Mouse (Mus musculus): ENCODE data around the gene Uba7. TPM values are rescaled to one million over a fixed set of nuclear protein-coding genes. Genes with fewer than 3 reads are reported as not detected.

The Uba7 gene
- total RNA-seq, 2 experiments from 2014 or later, result 3.1 to 4.6 TPM

DNA sequence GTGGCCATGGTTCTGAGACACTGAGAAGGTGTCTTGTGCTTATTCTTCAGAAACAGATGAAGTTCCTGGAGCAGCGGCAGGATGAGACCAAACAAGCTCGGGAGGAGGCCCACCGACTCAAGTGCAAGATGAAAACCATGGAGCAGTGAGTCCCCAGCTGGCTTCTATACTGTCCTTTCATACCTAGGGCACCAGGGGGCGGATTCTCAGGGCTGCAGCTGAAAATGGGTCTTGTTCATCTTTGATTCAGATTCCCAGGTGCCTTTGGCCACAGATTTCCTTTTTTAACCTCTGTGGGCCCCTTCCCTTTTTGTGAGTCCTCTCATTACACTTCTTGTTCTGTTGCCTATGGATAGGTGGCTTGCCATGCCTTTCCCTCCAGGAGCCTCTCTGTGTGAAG lies 14.4 kb upstream of the Uba7 start:
- intact Hi-C loops (cut with DNase I), result loop anchor here (1.0 to 5.0 kb wide), 3 partner anchors 25 to 106 kb away; partner anchors contain the start of gene Amigo3
- no peak for DNase-seq (ENCODE audit: low spot score in 2 of 2)

DNA sequence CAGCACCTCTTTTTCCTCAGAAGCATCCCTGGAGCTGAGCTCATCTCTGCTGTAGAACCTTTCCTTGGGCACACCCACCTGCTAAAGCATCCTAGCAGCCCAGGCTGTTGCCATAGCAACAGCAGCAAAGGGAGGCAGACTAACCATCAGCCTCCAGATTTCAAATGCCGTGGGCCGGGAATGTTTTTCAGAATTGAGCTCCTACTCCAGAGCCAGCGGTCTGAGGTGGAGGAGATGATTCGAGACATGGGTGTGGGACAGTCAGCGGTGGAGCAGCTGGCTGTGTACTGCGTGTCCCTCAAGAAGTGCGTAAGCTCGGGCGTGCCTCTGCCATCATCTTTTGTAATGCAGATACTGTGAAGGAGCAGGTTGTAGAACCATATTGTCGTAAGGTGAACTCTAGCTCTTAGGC lies 13.9 kb upstream of the Uba7 start:
- intact Hi-C loops (cut with DNase I), result loop anchor here (1.0 to 5.0 kb wide), 3 partner anchors 25 to 106 kb away; partner anchors contain the start of gene Amigo3
- peak; percentile 82 to 96 for DNase-seq (ENCODE audit: low spot score in 2 of 2)

DNA sequence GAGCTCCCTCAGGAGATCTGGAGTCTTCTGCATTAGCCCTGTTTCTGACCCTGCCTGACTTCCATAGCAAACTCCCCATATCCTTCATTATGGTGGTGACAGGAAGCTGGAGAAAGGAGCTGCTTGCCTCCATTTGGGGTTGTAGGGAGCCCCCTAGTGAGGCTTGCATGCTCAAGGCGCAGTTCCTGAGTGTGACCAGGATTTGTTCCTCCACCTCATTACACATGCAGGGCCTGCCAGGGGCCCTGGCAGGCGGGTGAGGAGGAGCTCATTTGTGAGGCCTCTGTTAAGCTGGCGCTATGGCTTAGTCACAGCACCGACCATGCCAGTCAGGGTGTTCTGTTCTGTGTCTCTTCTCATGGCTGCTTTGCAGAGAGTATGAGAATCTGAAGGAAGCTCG lies 13.4 kb upstream of the Uba7 start:
- intact Hi-C loops (cut with DNase I), result loop anchor here (1.0 to 5.0 kb wide), 4 partner anchors 26 to 105 kb away; partner anchors contain the start of gene Amigo3
- DNase-seq (ENCODE audit: low spot score in 2 of 2), result peak; percentile 67 to 88

DNA sequence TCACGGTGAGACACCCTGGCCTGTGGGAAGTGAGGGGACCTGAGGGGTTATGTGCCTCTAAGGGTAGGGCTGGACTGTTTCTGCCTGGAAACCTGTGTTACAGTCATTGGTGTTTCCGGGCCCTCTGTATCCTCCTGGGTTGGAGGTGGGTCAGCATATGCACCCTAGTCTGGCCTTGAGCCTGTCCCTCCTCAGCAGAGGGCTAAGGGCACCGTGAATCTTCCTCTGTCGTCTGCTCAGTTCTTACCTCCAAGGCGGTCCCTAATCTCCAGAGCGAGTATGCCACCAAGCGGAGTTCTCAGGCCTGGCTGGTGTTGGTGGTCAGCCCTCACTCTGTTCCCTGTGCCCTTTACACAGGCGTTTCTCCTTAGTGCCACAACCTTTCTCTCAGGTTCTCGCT lies 12.4 kb upstream of the Uba7 start:
- intact Hi-C loops (cut with DNase I), result loop anchor here (1.0 to 5.0 kb wide), 4 partner anchors 59 to 104 kb away; partner anchors contain the start of gene Amigo3
- DNase-seq (ENCODE audit: low spot score in 2 of 2), result no peak

DNA sequence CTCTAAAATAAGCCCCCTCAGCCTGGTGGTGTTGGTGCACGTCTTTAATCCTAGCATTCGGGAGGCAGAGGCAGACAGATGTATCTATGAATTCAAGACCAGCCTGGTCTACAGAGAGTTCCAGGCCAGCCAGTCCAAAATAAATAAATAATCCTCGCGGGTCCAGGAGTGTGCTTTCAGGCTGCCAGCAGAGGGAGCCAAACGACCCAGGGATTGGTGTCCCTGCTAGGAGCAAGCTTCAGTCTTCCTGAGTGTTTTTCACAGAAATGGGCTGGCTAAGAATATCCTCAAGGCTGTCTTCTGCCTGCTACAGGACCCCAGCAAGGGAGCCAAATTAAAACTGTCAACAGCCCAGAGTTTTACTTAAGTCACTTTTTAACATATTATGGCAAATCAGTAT lies 11.6 kb upstream of the Uba7 start:
- intact Hi-C loops (cut with DNase I), result loop anchor here (1.0 to 5.0 kb wide), 4 partner anchors 23 to 104 kb away; partner anchors contain the start of gene Amigo3
- peak; percentile 69 to 84 for DNase-seq (ENCODE audit: low spot score in 2 of 2)

DNA sequence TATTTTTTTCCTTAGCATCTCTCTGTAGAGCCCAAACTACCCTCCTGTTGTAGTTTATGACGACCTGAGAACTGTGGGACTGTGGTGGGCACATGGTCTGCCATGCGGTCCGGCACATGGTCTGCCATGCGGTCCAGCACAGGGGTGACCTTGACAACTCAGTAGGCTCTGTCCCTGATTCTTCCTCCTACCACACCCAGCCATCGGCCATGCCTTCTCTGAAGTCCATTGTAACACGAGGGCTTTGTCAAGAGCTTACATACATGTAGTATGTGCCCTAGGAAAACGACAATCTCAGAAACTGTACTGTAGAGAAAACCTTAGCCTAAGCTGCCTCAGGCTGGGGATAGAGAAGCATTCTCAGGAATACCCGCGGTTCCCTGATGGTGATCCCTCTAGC lies 10.6 kb upstream of the Uba7 start:
- no peak for DNase-seq (ENCODE audit: low spot score in 2 of 2)
- intact Hi-C loops (cut with DNase I), result loop anchor here (1.0 to 5.0 kb wide), 3 partner anchors 22 to 103 kb away; partner anchors contain the start of gene Amigo3

DNA sequence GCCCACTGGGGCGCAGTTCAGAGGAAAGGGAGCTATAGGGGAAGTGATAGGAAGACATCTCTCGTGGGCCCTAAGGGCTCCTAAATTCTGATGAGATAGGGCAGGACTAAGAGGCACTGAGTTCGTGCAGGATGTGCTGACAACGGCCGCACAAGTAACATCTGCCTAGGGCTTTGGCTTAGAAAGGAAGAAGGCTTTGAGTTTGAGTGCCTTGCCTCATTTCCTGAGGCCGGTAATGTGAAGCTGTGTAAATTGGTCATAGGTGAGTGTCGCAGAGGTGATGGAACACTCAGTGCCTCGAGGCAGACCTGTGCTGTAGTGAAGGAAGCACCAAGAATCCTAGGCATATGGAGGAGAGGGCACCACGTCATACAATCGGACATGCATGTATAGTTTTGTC lies 8.6 kb upstream of the Uba7 start:
- intact Hi-C loops (cut with DNase I), result no loop called here
- no peak for DNase-seq (ENCODE audit: low spot score in 2 of 2)

DNA sequence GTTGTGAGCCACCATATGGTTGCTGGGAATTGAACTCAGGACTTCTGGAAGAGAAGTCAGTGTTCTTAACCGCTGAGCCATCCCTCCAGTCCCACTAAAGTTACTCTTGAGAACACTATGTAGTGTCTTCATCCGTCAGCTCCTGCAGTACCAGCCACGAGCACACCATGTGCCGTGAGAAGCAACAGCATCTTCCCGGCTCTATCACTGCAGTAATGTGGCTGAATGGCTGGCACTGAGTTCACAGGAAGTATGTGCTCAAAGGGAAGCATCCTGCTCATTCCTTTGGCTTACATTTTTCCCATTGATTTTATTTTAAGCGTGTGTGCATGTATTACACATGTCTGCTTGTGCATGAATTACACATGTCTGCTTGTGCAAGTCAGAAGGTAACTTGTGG lies 7.9 kb upstream of the Uba7 start:
- intact Hi-C loops (cut with DNase I), result no loop called here
- no peak for DNase-seq (ENCODE audit: low spot score in 2 of 2)

DNA sequence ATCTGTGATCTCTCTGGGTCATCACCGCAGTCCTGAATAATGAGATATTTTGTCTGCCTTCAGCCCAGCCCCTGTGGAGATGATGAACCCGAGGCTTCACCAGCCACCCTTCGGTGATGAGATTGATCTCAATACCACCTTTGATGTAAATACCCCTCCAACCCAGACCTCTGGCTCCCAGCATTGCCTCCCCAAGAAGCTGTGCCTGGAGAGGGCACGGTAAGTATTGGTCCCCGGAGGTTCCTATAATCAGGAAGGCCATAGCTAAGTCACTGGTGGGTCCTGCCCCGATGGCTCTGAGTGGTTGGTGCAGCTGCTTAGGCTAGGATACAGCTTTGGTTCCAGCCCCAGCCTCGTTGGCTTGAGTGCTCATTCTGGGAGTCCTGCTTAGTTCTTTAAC lies 6.8 kb upstream of the Uba7 start:
- intact Hi-C loops (cut with DNase I), result no loop called here
- no peak for DNase-seq (ENCODE audit: low spot score in 2 of 2)

DNA sequence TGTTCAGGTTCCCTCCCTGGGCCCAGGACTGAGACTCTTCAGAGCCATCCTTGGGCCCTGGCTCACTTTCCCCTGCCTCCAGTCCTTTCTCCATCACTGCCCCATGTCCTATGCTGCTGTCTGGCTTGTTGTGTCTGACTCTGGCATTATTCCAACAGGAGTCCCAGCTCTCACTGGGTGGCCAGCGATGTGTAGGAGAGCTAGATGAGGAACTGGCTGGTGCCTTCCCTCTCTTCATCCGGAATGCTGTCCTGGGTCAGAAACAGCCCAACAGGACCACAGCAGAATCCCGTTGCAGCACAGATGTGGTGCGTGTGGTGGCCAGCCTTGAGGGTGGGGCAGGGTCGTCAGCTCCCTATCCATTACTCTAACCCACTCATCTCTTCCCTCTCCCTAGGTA lies 5.0 kb upstream of the Uba7 start:
- DNase-seq (ENCODE audit: low spot score in 2 of 2), result no peak

DNA sequence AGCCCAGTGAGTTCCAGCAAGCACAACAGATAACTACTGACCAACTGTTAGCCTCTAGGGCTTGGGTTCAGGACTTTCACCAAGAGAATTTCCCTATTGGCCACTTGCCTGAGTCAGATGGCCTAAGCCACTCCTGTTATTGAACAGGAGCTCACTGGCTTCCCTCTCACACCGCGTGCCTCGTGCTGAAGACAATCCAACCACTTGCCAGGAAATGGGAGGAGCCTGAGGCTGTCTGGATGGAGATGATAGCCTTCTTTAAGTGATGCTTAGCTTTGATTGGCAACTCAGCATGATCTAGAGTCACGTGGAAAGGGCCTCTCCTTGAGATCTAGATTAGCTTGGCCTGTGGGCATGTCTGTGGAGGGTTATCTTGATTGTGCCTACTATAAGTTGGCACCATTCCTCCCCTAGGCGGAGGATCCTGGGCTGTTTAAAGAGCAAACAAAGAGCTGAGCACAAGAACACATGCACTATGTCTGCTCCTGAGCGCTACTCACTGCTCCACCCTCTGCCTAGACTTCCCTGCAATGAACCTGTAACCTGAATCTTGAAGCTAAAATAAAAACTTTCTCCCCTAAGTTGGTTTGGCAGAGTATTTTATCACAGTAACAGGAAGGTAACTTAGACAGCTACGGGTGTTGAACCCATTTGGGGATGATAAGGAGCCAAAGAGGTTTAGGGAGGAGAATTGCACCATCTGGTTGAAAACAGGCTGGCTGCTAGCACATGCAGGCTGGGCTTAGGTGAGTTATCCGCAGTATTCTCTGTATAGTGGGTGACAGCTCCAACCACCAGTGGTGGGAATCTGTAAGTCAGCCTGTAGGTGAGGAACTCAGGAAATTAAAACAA lies 3.4 kb upstream of the Uba7 start:
- intact Hi-C loops (cut with DNase I), result no loop called here
- DNase-seq (ENCODE audit: low spot score in 2 of 2), result no peak

More for the DNA sequence above, 5.0 kb upstream of the Uba7 start:
- intact Hi-C loops (cut with DNase I), result no loop called here

DNA sequence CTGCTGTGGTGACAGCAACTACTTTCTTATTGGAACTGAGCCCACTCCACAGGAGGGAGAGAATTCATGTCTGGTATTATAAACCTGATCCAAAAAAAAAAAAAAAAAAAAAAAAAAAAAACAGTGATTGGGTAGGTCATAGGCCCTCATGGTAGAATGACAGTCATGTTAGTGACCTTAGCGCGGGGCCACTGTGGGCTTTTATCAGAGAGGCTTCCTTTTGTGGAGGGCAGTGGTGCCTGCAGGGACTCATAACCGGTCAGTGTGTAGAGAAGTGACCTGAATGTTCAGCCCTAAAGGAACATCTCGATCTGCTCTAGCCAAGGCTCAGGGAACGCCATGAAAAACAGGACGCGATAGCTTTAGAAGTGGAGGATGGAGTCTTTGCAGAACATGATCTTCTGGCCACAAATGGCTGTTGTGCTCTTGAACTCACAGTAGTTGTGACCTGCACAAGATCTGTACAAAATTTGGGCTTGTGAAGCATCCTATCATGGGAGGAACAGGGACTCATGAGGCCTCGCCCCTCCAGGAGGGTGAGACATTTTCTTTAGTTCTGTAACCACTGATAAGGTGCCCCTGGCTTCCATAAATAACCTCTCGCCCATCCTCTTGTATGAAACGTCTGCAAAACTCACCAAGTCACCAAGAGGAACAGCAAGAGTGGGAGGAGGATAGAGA lies 674 bp upstream of the Uba7 start:
- intact Hi-C loops (cut with DNase I), result no loop called here
- DNase-seq (ENCODE audit: low spot score in 2 of 2), result no peak

DNA sequence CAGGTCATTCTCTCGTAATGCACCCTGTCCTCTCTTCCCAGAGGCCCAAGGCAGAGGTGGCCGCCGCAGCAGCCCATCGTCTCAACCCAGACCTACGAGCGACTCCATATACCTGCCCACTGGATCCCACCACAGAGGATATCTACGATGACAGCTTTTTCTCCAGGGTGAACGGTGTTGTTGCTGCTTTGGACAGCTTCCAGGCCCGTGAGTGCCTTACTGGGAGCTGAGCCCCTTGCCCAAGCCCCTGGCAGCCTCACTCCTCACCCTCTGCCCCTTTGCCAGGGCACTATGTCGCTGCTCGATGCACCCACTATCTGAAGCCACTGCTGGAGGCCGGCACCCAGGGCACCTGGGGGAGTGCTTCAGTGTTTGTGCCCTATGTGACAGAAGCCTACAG lies 3.5 kb downstream of the Uba7 start:
- no peak for DNase-seq (ENCODE audit: low spot score in 2 of 2)
- intact Hi-C loops (cut with DNase I), result no loop called here

DNA sequence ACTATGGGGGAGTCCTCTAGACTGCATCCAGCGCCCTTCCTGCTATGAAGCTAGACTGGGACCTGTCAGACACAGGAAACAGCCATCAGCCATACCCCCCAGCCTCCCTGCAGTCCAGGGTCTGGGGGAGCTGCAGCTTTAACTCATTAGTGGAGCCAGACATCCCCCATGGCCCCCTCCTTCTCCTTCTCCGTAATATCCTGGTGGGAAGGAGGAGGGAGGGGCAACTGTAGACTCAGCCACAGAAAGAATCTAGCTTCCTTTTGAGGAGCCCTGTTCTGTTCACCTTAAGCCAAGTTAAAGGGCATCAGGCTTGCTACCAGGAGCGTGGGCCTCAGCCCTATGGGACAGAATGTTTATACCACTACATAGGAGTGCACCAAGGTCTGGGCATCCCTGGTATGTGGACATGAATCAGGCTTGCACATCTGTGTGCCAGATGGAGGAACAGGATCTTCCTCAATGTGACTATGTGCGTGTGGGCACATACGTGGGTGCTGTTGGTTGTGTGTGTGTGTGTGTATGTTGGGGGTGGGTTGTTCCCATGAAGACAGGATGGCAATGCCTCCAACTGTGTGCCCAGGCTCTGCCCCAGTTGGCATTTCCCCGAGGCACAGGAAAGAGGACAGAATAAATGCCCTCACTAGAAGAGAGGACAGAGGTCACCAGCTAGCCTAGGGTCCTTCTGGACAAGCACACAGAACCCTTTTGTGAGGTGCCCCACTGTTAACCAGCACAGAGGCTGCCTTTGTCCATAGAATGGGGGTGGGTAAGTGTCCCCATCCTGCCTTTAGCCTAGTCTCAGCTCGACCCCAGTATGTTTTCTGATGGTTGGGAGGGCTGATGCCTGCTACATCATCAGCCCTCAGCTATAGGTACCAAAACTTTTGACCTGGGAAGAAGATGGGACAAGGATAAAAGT lies 6.6 kb downstream of the Uba7 start:
- peak; percentile 44 to 76 for DNase-seq (ENCODE audit: low spot score in 2 of 2)
- intact Hi-C loops (cut with DNase I), result no loop called here

DNA sequence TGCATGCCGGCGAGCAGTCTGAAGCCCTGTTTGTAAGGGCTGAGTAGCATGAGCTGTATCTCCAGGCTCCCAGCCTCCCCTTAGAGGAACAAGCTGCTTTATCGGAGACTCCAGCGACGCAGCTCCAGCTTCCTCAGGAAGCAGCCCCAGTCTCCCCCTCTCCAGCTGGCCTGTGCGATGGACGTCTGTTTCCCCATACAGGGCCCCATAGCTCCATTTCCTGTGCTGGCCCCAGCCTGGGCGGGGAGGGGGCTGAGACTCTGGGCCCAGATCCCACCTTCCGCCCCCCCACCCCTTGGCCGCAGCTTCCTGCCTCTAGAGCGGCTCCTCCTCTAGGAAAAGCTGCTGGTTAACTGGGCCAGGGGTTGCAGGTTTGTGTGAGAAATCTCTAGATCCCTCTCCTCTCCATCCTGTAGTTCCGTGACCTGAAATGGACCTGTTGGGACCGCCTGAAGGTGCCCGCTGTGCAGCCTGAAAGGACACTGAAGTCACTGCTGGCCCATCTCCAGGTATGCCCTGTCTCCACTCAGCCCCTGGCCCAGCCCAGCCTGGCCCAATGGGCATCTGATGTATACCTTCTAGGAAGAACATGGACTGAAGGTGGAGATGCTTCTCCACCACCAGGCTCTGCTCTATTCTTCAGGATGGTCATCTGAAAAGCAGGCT lies 7.5 kb downstream of the Uba7 start, which contains the start of gene Gm20661:
TSS of gene Gm20661 (plus strand) at position 378 of the 666 bp plus-strand sequence.
- peak; percentile 41 to 65 for DNase-seq (ENCODE audit: low spot score in 2 of 2)
- intact Hi-C loops (cut with DNase I), result no loop called here

DNA sequence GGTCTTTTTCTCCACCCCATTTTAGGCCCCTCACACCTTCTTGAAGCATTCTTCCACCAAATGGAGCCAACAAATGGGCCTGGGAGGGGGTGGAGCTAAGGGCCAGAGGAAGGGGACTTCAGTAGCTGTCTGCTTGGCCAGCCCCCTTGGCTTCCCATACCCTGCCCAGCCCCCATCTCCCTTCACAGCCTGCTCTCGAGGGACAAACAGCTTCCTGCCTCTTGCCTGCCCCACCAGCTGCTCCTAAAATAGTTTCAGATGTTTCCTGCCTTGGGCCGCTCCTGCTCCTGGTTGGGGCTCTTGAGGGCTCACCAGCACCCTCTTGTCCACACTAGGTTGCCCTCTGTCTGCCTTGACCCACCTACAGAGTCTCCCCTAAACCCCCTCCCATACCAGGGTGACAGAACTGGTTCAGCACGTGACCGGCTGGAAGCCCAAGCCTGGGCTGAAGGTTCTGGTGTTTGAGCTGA lies 8.2 kb downstream of the Uba7 start:
- DNase-seq (ENCODE audit: low spot score in 2 of 2), result peak; percentile 30 to 69
- intact Hi-C loops (cut with DNase I), result no loop called here

DNA sequence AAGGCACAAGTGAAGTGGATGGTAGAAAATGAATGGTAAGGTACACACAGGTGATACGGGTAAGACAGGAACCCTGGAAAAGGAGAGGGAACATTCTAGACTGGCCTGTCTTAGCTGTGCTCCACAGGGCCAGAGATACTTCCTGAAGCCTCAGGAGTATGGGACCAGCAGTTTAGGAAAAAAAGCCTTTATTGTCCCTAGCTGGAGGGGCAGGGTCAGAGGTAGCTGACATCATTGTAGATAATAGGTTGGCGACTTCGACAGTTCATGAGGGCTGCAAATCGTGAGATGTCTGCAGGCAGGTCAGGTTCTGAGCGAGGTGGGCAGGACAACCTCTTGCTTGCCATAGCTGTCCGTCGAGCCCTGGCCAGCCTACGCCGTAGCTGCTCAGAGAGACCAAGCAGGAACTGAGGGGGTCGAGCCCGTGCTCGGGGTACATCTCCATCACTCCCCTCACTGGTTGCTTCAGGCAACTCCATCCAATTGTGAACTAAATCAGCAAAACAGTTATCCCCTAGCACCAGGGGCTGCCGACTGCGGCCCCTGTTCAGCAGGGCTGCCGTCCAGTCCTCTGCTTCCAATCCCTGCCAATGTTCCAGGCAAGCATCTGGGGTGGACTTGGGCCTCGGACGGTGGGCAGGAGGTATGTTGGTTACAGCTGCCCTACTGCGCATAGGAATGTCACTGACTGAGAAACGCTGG lies 8.9 kb downstream of the Uba7 start:
- no peak for DNase-seq (ENCODE audit: low spot score in 2 of 2)

DNA sequence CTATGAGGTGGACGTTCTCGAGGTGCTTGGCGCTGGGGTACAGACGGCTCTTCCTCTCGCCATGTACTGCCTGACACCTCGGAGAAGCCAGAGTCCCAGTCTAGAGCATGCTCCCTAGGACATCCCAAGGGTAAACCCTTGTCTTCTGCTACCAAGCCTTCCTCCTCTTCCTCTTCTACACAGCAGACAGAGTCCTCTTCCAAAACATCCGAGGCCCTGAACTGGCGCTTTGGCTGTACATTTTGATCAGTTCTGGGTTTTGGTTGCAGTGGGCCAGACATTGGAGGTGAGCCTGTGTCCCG lies 9.4 kb downstream of the Uba7 start:
- intact Hi-C loops (cut with DNase I), result loop anchor here (5.0 kb wide), 1 partner anchor 82 kb away; no protein-coding TSS in a partner anchor
- no peak for DNase-seq (ENCODE audit: low spot score in 2 of 2)

More for the DNA sequence above, 8.9 kb downstream of the Uba7 start:
- intact Hi-C loops (cut with DNase I), result no loop called here

All from left cerebral cortex, postnatal 25 days (tissue).